Mouse (Mus musculus) limb, embryonic 15.5 days (tissue): ENCODE results near the gene A930004D18Rik. TPM values are rescaled to one million over a fixed set of nuclear protein-coding genes. Genes with fewer than 3 reads are reported as not detected.

Source experiments
- ATAC-seq: fragments of 200-750 bp; cut with Nextera tagmentation; 2 replicates; pipeline ENCODE4 v1.8.0; 2017; ENCODE audit warnings: low read depth, moderate TSS enrichment; ENCODE audit not compliant: insufficient number of reproducible peaks, low FRiP score, low TSS enrichment
- H3K27ac ChIP-seq: fragments of 300-500 bp; sonication (generic); 2 replicates; pipeline ENCODE4 v1.5.1; 2015; ENCODE audit warnings: moderate library complexity, mild to moderate bottlenecking, inconsistent platforms
- H3K27me3 ChIP-seq: fragments of 300-500 bp; sonication (generic); 2 replicates; pipeline ENCODE4 v1.6.1; 2015; ENCODE audit warnings: inconsistent platforms
- H3K36me3 ChIP-seq: fragments of 300-500 bp; sonication (generic); 2 replicates; pipeline ENCODE4 v1.6.1; 2015; ENCODE audit warnings: inconsistent platforms
- H3K4me1 ChIP-seq: fragments of 300-500 bp; sonication (generic); 2 replicates; pipeline ENCODE4 v1.6.1; 2015; ENCODE audit warnings: inconsistent platforms
- H3K4me2 ChIP-seq: fragments of 300-500 bp; sonication (generic); 2 replicates; pipeline ENCODE4 v1.6.1; 2015; ENCODE audit warnings: mild to moderate bottlenecking, inconsistent platforms
- H3K4me3 ChIP-seq: fragments of 300-500 bp; sonication (generic); 2 replicates; pipeline ENCODE4 v1.5.1; 2015; ENCODE audit warnings: mild to moderate bottlenecking, inconsistent platforms
- H3K9ac ChIP-seq: fragments of 300-500 bp; sonication (generic); 2 replicates; pipeline ENCODE4 v1.6.1; 2015; ENCODE audit warnings: inconsistent platforms
- H3K9me3 ChIP-seq: fragments of 300-500 bp; sonication (generic); 2 replicates; pipeline ENCODE4 v1.6.1; 2016; ENCODE audit warnings: inconsistent platforms
- WGBS: fragments of 180-500 bp; shearing (Covaris S2); methylation state at CpG from one replicate; pipeline ENCODE4 v1.1.7; 2015; 5-methylcytosine and 5-hydroxymethylcytosine counted together
- polyA plus RNA-seq: library from polyadenylated mRNA; unstranded; fragments of >200 nt; fragmentation: Nextera tagmentation; extraction: Ambion mirVana; gene quantifications from 2 replicates; pipeline ENCODE4 v1.2.1, GENCODE M21; 2015

A930004D18Rik gene
- polyA plus RNA-seq, 1 experiment from 2014 or later = 16.8 TPM

GRCm38 (mm10) chr2:18031271-18031821, 6.2 kb downstream of the A930004D18Rik start:
- H3K9ac ChIP-seq = peak overlapping the region; percentile 57
- no peaks in the 10 kb centered on the region for H3K36me3 ChIP-seq
- H3K9me3 ChIP-seq = no peaks in the 10 kb centered on the region
- no peak overlapping the region for H3K27ac ChIP-seq
- peaks cover 35% of the 10 kb centered on the region for H3K4me1 ChIP-seq
- 9% methylated on average over 26 of the region's 26 CpGs for WGBS
- H3K4me2 ChIP-seq = peak overlapping the region; percentile 80
- peak overlapping the region; percentile 42 for H3K4me3 ChIP-seq
- no peaks in the 10 kb centered on the region for H3K27me3 ChIP-seq
- no peak for ATAC-seq

DNA sequence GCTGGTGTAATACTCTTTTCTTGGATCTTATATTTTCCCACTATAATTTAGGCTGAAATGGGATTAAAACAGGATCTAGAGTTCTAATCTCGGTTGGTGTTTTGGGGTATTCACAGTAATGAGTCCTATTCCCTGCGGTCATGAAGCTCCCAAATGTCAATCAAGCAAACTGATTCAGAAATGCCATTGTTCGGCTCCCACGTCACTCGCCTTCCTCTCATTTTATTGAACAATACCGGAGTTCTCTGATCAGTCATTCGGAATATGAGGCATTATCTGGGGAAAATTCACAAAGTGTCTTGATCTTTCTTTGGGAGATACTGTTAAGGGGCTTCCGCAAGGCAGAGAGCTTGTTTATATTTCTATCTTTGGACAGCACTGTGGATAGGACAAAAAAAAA, 7.0 kb downstream of the A930004D18Rik start:
- Histone ChIP-seq H3K27me3 (no peaks in the 10 kb centered on the region), H3K4me2 (no peak overlapping the region), H3K9ac (no peak overlapping the region), H3K36me3 (no peaks in the 10 kb centered on the region), H3K4me3 (no peak overlapping the region), H3K27ac (no peak overlapping the region), H3K4me1 (peaks cover 41% of the 10 kb centered on the region), H3K9me3 (no peaks in the 10 kb centered on the region)
- WGBS = 79% methylated on average over 8 of the region's 8 CpGs
- no peak for ATAC-seq

DNA sequence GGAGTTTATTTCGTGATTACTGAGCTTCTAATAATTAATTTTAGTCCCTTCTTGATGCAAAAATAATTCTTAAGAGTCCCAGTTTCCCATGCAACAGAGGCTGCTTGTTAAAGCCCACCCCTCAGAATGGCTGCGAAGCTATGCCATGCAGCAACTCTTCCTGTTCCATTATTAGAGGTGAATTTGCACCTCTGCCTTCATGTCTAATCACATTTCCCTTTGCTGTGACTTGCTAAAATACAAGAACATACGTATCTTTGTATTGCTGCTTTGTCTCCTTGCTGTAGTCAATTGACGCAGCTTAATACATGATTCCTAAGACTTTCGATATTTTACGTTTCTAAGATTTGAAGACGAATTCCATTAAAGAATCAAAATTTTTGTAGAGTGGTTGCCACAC, 7.9 kb downstream of the A930004D18Rik start:
- WGBS = 87% methylated on average over 7 of the region's 7 CpGs
- Histone ChIP-seq H3K4me1 (peaks cover 44% of the 10 kb centered on the region), H3K36me3 (no peaks in the 10 kb centered on the region), H3K27me3 (no peaks in the 10 kb centered on the region), H3K9me3 (no peaks in the 10 kb centered on the region), H3K4me2 (no peak overlapping the region), H3K9ac (no peak overlapping the region), H3K4me3 (no peak overlapping the region), H3K27ac (no peak overlapping the region)
- no peak for ATAC-seq

DNA sequence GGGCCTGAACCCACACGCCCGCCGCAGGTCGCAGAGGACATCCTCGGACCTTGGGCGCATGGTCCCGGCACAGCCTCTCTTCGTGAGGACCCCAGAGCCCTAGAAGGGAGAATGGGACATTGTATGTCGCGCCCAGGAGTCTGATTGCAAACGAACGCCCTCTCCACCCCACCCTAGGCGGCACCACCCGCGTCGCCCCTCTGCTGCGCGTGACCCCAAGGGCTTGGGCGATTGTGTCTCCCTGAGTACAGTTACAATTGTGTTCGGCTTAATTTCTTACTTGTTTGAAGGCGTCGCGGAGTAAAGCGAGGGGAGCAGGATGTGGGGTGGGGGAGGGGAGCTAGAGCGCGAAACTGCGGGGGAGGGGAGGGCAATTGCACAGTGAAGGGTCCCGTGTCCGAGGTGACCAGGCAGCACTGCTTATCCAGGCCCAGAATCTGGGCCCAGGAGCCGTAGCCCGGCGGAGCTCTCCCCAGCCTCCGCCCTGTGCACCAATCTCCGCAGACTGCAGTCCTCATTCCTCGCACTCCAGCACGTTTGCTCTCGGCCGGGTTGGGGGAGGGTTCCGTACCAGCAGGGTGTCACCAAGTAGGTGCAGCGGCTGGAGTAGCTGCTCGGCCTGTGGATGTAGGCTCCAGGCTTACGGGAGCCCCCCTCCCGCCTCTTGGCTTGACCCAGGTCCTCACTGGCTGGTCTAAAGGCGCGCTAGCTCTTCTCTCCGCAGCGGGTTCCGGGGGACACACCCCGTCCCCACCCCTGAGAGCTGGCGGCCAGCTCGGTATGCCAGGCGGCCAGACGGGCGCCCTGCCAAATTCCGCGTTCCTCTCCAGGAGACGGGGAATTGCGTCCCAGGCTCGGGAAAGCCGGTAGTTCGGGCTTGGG, 9.2 kb downstream of the A930004D18Rik start:
- peak overlapping the region; percentile 78 for H3K9ac ChIP-seq
- under 1% methylated on average over 61 of the region's 61 CpGs for WGBS
- peaks cover 42% of the 10 kb centered on the region for H3K4me1 ChIP-seq

DNA sequence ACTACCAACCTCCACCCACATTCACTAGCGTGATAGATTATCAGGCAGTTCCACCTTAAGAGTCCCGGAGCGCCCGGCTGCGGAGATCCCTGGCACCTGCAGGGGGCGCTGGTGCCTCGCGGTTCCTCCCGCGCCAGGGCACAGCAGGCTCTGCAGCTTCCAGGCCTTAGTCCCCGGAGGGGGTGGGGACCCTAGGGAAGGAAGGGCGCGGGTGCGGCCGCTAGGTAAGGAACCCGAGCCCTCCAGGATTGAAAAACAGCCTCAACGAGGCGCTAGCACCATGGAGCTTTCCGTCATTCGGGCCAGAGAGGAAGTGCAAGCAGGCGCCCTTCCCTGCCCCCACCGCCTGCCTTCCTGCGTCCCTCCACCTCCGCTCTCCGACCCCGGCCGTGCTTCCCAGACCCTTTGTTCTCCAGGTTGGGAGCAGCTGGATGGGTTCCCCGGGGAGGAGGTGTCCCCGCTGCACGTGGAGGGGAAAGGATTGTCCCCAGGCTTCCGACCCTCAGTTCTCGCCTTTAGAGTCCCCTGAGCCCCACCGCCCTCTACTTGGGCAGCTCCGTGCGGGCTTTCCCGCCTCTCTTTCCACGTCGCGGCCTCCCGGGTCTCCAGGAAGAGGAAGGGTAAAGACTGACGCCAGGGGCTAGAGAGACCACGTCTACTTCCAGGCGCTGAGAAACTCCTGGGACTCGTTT, 9.9 kb downstream of the A930004D18Rik start:
- ATAC-seq = peak; percentile 82
- Histone ChIP-seq H3K9ac (peak overlapping the region; percentile 78), H3K36me3 (no peaks in the 10 kb centered on the region), H3K4me2 (peak overlapping the region; percentile 97), H3K4me1 (peaks cover 37% of the 10 kb centered on the region), H3K27ac (peak overlapping the region; percentile 97), H3K27me3 (no peaks in the 10 kb centered on the region), H3K9me3 (no peaks in the 10 kb centered on the region), H3K4me3 (peak overlapping the region; percentile 65)
- under 1% methylated on average over 44 of the region's 44 CpGs for WGBS

More for the DNA sequence above, 9.2 kb downstream of the A930004D18Rik start:
- H3K36me3 ChIP-seq = no peaks in the 10 kb centered on the region
- no peaks in the 10 kb centered on the region for H3K9me3 ChIP-seq
- H3K4me3 ChIP-seq = peak overlapping the region; percentile 65
- peak overlapping the region; percentile 97 for H3K4me2 ChIP-seq
- peak; percentile 73 for ATAC-seq
- H3K27ac ChIP-seq = peak overlapping the region; percentile 97
- H3K27me3 ChIP-seq = no peaks in the 10 kb centered on the region

DNA sequence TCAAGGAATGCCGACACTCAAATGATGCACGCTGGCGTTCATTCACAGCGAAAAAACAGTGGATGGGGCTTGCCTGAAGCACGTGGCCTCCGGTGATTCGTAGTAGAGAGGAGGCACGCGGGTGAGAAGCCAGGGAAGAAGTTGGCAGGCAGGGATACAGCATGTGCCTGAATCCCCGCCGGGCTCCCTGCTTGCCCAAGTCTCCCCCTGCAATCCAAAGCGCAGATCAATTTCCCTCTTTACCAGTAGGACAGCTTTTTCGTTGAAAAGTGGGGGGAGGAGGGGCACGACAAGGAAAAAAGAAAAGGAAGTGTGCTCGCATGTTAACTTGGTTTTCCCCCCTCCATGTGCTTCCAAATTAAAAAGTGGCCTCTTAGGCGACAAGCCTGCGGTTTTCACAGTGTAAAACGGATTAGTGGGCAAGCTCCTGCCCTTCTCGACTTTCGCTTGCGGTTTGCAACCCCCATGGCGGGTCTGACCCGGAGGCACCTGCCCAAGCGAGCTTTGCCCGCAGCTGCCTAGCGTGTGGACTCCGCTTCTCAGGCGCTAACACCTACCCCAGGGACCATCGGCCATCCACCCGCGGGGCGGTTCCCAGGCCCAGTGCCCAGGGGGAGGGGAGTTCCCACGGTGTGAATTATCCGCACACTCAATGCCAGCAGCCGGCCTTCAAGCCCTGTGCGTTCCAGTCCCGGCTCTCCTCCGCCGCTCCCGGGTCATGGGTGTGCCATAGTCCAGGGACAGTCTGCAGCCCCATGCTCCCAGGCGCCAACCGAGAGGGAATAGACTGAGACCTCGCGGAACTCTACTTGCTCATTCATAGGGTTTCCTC, 11.2 kb downstream of the A930004D18Rik start:
- H3K4me2 ChIP-seq = peak overlapping the region; percentile 97
- peak overlapping the region; percentile 97 for H3K27ac ChIP-seq
- H3K4me3 ChIP-seq = peak overlapping the region; percentile 65
- peaks cover 24% of the 10 kb centered on the region for H3K4me1 ChIP-seq
- H3K9me3 ChIP-seq = no peaks in the 10 kb centered on the region
- H3K36me3 ChIP-seq = no peaks in the 10 kb centered on the region
- peak overlapping the region; percentile 37 for H3K9ac ChIP-seq
- WGBS = 1% methylated on average over 44 of the region's 44 CpGs
- 0 out of 2 replicates have a peak, but pooled peaks have one; percentile 16 for ATAC-seq
- no peaks in the 10 kb centered on the region for H3K27me3 ChIP-seq

DNA sequence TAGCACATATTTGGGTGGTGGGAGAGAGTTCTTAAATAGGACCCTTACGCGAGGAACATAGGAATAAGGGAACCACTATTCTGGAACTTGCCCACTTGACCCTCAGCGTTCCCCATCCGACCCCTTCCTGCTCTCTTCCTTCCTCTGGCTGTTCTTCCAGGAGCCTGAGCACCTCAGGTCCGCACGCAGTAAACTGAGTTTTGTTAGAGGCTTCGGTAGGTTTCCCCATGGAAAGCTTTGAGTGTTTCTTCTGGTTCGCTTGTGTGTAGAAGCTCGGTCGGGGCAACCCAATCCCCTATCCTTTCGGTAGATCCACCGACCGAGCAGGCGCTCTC, 11.8 kb downstream of the A930004D18Rik start:
- H3K27me3 ChIP-seq = no peaks in the 10 kb centered on the region
- peak overlapping the region; percentile 97 for H3K4me2 ChIP-seq
- no peaks in the 10 kb centered on the region for H3K9me3 ChIP-seq
- H3K36me3 ChIP-seq = no peaks in the 10 kb centered on the region
- H3K4me3 ChIP-seq = peak overlapping the region; percentile 65
- H3K9ac ChIP-seq = peak overlapping the region; percentile 33
- H3K4me1 ChIP-seq = peaks cover 20% of the 10 kb centered on the region
- 5% methylated on average over 14 of the region's 14 CpGs for WGBS
- H3K27ac ChIP-seq = peak overlapping the region; percentile 97
- no peak for ATAC-seq

- no peaks in the 10 kb centered on the region for H3K36me3 ChIP-seq
- no peak for ATAC-seq
- WGBS = 58% methylated on average over 5 of the region's 5 CpGs
Measured at GRCm38 (mm10) chr2:18025116-18025515, 12.4 kb downstream of the A930004D18Rik start.

DNA sequence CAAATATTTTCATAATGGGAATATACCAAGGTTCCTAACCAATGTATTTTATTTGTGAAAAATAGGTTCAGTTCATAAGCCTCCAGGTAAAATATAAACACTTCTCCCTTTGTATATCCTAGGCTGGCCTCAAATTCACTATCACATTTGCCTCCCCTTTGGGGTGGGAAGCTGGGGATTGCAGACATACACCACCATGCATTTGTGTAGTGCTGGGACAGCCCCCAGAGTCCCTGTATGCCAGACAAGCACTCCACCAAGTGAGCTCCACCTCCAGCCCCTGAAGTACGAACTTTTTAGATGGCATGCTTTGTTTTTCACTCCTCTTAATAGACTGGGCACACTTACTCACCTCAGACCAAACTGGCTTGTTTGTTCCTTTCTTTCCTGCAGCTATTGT, 14.7 kb downstream of the A930004D18Rik start:
- no peaks in the 10 kb centered on the region for H3K9me3 ChIP-seq
- 64% methylated on average over 1 of the region's 1 CpGs for WGBS
- peaks cover 18% of the 10 kb centered on the region for H3K4me1 ChIP-seq
- H3K27me3 ChIP-seq = no peaks in the 10 kb centered on the region
- no peak overlapping the region for H3K9ac ChIP-seq
- no peak overlapping the region for H3K4me3 ChIP-seq
- no peak overlapping the region for H3K4me2 ChIP-seq
- H3K36me3 ChIP-seq = no peaks in the 10 kb centered on the region
- no peak for ATAC-seq
- H3K27ac ChIP-seq = no peak overlapping the region

More at GRCm38 (mm10) chr2:18025116-18025515, 12.4 kb downstream of the A930004D18Rik start:
- Histone ChIP-seq H3K27ac (no peak overlapping the region), H3K4me1 (peaks cover 20% of the 10 kb centered on the region), H3K9me3 (no peaks in the 10 kb centered on the region), H3K4me3 (no peak overlapping the region; the same call in 1 of the 2 replicates), H3K4me2 (peak overlapping the region; percentile 97; the same call in 1 of the 2 replicates), H3K27me3 (no peaks in the 10 kb centered on the region), H3K9ac (no peak overlapping the region)

DNA sequence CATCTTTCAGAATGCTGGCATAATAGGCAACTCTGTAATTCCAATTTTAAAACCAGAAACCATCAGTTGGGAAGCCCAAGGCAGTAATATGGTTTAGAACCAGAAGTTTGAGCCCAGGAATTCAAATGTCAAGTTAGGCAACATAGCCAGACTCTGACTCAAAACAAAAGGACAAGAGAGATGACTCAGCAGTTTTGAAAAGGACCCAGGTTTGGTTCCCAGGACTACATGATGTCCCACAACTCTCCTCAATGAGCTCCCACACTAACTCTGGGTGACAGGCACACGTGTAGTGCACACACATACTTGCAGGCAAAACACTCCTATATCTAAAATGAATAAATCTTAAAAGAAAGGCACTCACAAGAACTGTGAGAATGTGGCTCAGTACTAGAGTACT, 18.4 kb downstream of the A930004D18Rik start:
- no peak overlapping the region for H3K4me2 ChIP-seq
- no peak overlapping the region for H3K9ac ChIP-seq
- H3K9me3 ChIP-seq = no peaks in the 10 kb centered on the region
- no peaks in the 10 kb centered on the region for H3K27me3 ChIP-seq
- H3K4me1 ChIP-seq = no peaks in the 10 kb centered on the region
- no peak overlapping the region for H3K27ac ChIP-seq
- H3K36me3 ChIP-seq = no peaks in the 10 kb centered on the region
- 90% methylated on average over 1 of the region's 1 CpGs for WGBS
- no peak for ATAC-seq
- H3K4me3 ChIP-seq = no peak overlapping the region

DNA sequence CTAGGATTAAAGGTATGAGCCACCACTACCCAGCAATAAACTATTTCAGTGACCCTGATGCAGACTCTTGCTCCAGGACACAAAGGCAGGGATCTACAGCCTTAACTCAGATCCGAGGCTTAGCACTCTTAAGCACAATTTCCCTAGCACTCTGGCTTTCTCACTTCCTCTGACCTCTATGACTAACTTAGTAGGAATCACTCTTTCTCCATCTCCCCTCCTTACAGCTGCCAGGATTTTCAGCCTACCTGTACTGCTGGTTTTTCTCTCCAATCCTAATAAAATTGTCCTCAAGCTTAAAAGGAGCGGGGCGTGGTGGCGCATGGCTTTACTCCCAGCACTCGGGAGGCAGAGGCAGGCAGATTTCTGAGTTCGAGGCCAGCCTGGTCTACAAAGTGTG, 20.2 kb downstream of the A930004D18Rik start:
- H3K27ac ChIP-seq = no peak overlapping the region
- H3K4me2 ChIP-seq = no peak overlapping the region
- no peak overlapping the region for H3K4me3 ChIP-seq
- no peak overlapping the region for H3K9ac ChIP-seq
- no peaks in the 10 kb centered on the region for H3K9me3 ChIP-seq
- 92% methylated on average over 6 of the region's 6 CpGs for WGBS
- ATAC-seq = no peak
- H3K27me3 ChIP-seq = no peaks in the 10 kb centered on the region
- H3K36me3 ChIP-seq = no peaks in the 10 kb centered on the region
- no peaks in the 10 kb centered on the region for H3K4me1 ChIP-seq
